Mouse (Mus musculus) neural tube, embryonic 11.5 days (tissue): ENCODE data around the gene Tec. TPM values are rescaled to one million over a fixed set of nuclear protein-coding genes. Genes with fewer than 3 reads are reported as not detected.

Experiments
- ATAC-seq: fragments of 200-750 bp; cut with Nextera tagmentation; 2 replicates; pipeline ENCODE4 v1.8.0; 2017; ENCODE audit warnings: moderate number of reproducible peaks, mild to moderate bottlenecking, moderate TSS enrichment, moderate library complexity; ENCODE audit not compliant: insufficient read depth, low FRiP score, low TSS enrichment
- DNase-seq: peaks from one replicate; pipeline ENCODE4 v3.0.0-alpha.2; 2015; ENCODE audit warnings: low spot score
- H3K27ac ChIP-seq: fragments of 300-500 bp; sonication (generic); 2 replicates; pipeline ENCODE4 v1.5.1; 2014; ENCODE audit warnings: low read depth, mild to moderate bottlenecking, low read length
- H3K27me3 ChIP-seq: fragments of 300-500 bp; sonication (generic); 2 replicates; pipeline ENCODE4 v1.6.1; 2014; ENCODE audit warnings: mild to moderate bottlenecking, low read length, mixed read lengths; ENCODE audit not compliant: control insufficient read depth, insufficient read depth
- H3K36me3 ChIP-seq: fragments of 300-500 bp; sonication (generic); 2 replicates; pipeline ENCODE4 v1.6.1; 2014; ENCODE audit warnings: mild to moderate bottlenecking, low read length, moderate library complexity, mixed read lengths; ENCODE audit not compliant: control insufficient read depth, insufficient read depth
- H3K4me1 ChIP-seq: fragments of 300-500 bp; sonication (generic); 2 replicates; pipeline ENCODE4 v1.6.1; 2014; ENCODE audit warnings: low read length, mixed read lengths; ENCODE audit not compliant: control insufficient read depth, insufficient read depth
- H3K4me2 ChIP-seq: fragments of 300-500 bp; sonication (generic); 2 replicates; pipeline ENCODE4 v1.6.1; 2014; ENCODE audit warnings: low read depth, mild to moderate bottlenecking, moderate library complexity
- H3K4me3 ChIP-seq: fragments of 300-500 bp; sonication (generic); 2 replicates; pipeline ENCODE4 v1.5.1; 2014; ENCODE audit warnings: low read depth, low read length
- H3K9ac ChIP-seq: fragments of 300-500 bp; sonication (generic); 2 replicates; pipeline ENCODE4 v1.6.1; 2014; ENCODE audit warnings: mild to moderate bottlenecking, low read length
- H3K9me3 ChIP-seq: fragments of 300-500 bp; sonication (generic); 2 replicates; pipeline ENCODE4 v1.6.1; 2016; ENCODE audit warnings: low read length; ENCODE audit not compliant: control insufficient read depth
- WGBS: fragments of 180-500 bp; shearing (Covaris S2); extraction: QIAGEN DNeasy Blood & Tissue Kit; methylation state at CpG from one replicate; pipeline ENCODE4 v1.1.7; 2014; 5-methylcytosine and 5-hydroxymethylcytosine counted together
- polyA plus RNA-seq: library from polyadenylated mRNA; unstranded; fragments of >200 nt; fragmentation: Nextera tagmentation; extraction: Ambion mirVana; gene quantifications from 2 replicates; pipeline ENCODE4 v1.2.1, GENCODE M21; 2014

Tec gene
- polyA plus RNA-seq, 1 experiment from 2014 or later: 7.8 TPM

DNA sequence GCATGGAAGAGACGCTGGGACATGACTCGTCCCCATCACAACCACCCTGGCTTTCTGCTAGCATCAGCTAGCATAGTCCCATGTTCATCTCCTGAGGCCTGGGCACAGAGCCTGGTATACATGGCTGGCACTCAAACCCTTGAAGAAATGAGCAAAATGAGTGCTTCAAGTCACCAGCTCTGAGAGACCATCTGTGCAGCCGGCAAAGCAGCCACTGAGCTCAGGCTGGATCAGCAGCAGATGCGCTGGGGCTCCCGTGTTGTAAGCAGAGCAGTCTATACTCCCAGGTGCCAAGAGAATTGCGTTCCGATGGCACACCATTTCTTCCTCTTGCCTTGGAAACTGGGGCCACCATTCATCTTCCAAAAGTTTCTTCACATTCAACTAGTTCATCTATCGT is 112.3 kb downstream of the Tec start:
- H3K9me3 ChIP-seq: no peaks in the 10 kb centered on the region
- H3K27me3 ChIP-seq: no peaks in the 10 kb centered on the region
- no peaks in the 10 kb centered on the region for H3K36me3 ChIP-seq
- no peaks in the 10 kb centered on the region for H3K4me1 ChIP-seq
- DNase-seq: no peak
- no peak for ATAC-seq
- no peak overlapping the region for H3K9ac ChIP-seq
- no peak overlapping the region for H3K4me2 ChIP-seq
- 90% methylated on average over 8 of the region's 8 CpGs for WGBS
- H3K4me3 ChIP-seq: no peak overlapping the region
- no peak overlapping the region for H3K27ac ChIP-seq

DNA sequence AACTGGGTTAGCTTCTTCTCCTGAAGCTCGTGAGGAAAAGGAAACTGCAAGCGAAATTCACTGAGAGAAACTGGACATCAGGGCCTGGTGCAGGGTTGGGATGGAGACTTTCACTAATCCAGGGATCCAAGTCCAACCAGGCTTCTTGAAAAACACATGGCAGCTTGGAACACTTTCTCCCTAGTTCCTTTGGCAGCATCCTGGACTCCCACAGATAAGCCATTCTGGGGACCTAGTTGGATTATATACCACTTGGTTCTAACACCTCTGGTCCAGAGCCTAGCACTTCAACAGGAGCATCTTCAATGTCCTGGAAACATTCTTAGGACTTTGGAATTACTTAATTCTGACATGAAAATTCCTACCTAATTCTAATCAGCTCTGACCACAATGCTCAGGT is 113.2 kb downstream of the Tec start:
- H3K9ac ChIP-seq: no peak overlapping the region
- no peaks in the 10 kb centered on the region for H3K27me3 ChIP-seq
- H3K4me2 ChIP-seq: no peak overlapping the region
- H3K4me3 ChIP-seq: no peak overlapping the region
- no peak overlapping the region for H3K27ac ChIP-seq
- no peaks in the 10 kb centered on the region for H3K36me3 ChIP-seq
- ATAC-seq (no peak), DNase-seq (no peak)
- no peaks in the 10 kb centered on the region for H3K4me1 ChIP-seq
- WGBS: 89% methylated on average over 2 of the region's 2 CpGs
- no peaks in the 10 kb centered on the region for H3K9me3 ChIP-seq

- no peaks in the 10 kb centered on the region for H3K36me3 ChIP-seq
- WGBS: 86% methylated on average over 5 of the region's 5 CpGs
- no peaks in the 10 kb centered on the region for H3K27me3 ChIP-seq
- H3K27ac ChIP-seq: no peak within 1 kb of the TSS
- no peak for DNase-seq
- no peaks in the 10 kb centered on the region for H3K4me1 ChIP-seq
- no peak for ATAC-seq
- no peak within 1 kb of the TSS for H3K4me2 ChIP-seq
- H3K9ac ChIP-seq: no peak within 1 kb of the TSS
- H3K9me3 ChIP-seq: no peaks in the 10 kb centered on the region
- no peak within 1 kb of the TSS for H3K4me3 ChIP-seq
These were observed 115.7 kb downstream of the Tec start, which contains the start of gene Txk for GRCm38 (mm10) chr5:72752585-72752984. TSS of gene Txk (minus strand) at chr5:72752777.

GRCm38 (mm10) chr5:72751056-72751758 is 117.1 kb downstream of the Tec start:
- Histone ChIP-seq H3K4me2 (no peak overlapping the region), H3K27me3 (no peaks in the 10 kb centered on the region), H3K4me3 (no peak overlapping the region), H3K9me3 (no peaks in the 10 kb centered on the region), H3K27ac (no peak overlapping the region), H3K36me3 (no peaks in the 10 kb centered on the region), H3K9ac (no peak overlapping the region), H3K4me1 (no peaks in the 10 kb centered on the region)
- DNase-seq (no peak), ATAC-seq (no peak)
- 82% methylated on average over 7 of the region's 7 CpGs for WGBS

- 88% methylated on average over 5 of the region's 5 CpGs for WGBS
- ATAC-seq: no peak
These were observed 118.1 kb downstream of the Tec start for GRCm38 (mm10) chr5:72750226-72750625.

DNA sequence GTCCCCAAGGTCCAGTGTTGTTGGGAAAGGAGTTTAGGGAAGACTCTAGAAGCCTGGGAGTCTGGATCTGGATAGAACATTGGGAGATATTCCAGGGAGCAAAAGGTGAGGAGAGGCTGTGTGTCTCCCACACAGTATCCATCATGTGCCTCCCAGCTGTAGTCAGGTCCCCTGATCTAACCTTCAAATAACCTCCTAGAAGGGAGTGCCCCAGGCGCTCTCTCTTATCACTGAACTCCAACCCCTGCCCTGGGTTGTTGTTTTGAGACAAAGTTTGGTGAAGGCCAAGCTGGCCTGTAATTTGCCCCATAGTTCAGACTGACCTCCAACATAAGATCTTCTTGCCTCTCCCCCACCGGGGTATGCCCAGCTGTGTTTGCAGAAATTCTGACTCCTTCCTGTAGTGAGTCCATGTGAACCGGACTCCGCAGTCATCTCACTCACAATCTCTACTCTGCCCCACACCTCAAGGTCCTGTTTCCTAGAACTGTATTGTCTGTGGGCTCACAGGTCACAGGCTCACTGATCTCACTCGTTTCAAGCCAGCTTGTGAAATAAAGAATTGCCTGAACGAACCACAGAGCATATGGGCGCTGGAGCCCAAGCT is 119.5 kb downstream of the Tec start:
- ATAC-seq: no peak

More at GRCm38 (mm10) chr5:72750226-72750625, 118.1 kb downstream of the Tec start:
- H3K4me1 ChIP-seq: no peaks in the 10 kb centered on the region
- H3K36me3 ChIP-seq: no peaks in the 10 kb centered on the region
- no peaks in the 10 kb centered on the region for H3K27me3 ChIP-seq
- H3K4me3 ChIP-seq: no peak overlapping the region
- H3K4me2 ChIP-seq: no peak overlapping the region
- H3K27ac ChIP-seq: no peak overlapping the region
- DNase-seq: no peak
- no peak overlapping the region for H3K9ac ChIP-seq
- no peaks in the 10 kb centered on the region for H3K9me3 ChIP-seq

GRCm38 (mm10) chr5:72747384-72747783 is 120.9 kb downstream of the Tec start:
- Histone ChIP-seq H3K4me2 (no peak overlapping the region), H3K36me3 (no peaks in the 10 kb centered on the region), H3K9ac (no peak overlapping the region), H3K4me1 (no peaks in the 10 kb centered on the region), H3K4me3 (no peak overlapping the region), H3K9me3 (no peaks in the 10 kb centered on the region), H3K27ac (no peak overlapping the region), H3K27me3 (no peaks in the 10 kb centered on the region)
- DNase-seq (no peak), ATAC-seq (no peak)
- WGBS: 86% methylated on average over 4 of the region's 4 CpGs

More for the DNA sequence above, 119.5 kb downstream of the Tec start:
- WGBS: 75% methylated on average over 7 of the region's 7 CpGs
- Histone ChIP-seq H3K4me3 (no peak overlapping the region), H3K4me2 (no peak overlapping the region), H3K36me3 (no peaks in the 10 kb centered on the region), H3K9ac (no peak overlapping the region), H3K9me3 (no peaks in the 10 kb centered on the region), H3K4me1 (no peaks in the 10 kb centered on the region), H3K27ac (no peak overlapping the region), H3K27me3 (no peaks in the 10 kb centered on the region)
- DNase-seq: no peak

GRCm38 (mm10) chr5:72746461-72746860 is 121.8 kb downstream of the Tec start:
- no peak overlapping the region for H3K4me2 ChIP-seq
- ATAC-seq: no peak
- no peaks in the 10 kb centered on the region for H3K27me3 ChIP-seq
- no peaks in the 10 kb centered on the region for H3K36me3 ChIP-seq
- H3K9me3 ChIP-seq: no peaks in the 10 kb centered on the region
- no peak overlapping the region for H3K9ac ChIP-seq
- H3K4me1 ChIP-seq: no peaks in the 10 kb centered on the region
- H3K4me3 ChIP-seq: no peak overlapping the region
- no peak overlapping the region for H3K27ac ChIP-seq
- DNase-seq: no peak
- WGBS: 86% methylated on average over 4 of the region's 4 CpGs

GRCm38 (mm10) chr5:72743103-72743502 is 125.2 kb downstream of the Tec start:
- ATAC-seq: no peak
- Histone ChIP-seq H3K27me3 (no peaks in the 10 kb centered on the region), H3K4me1 (no peaks in the 10 kb centered on the region), H3K9ac (no peak overlapping the region), H3K9me3 (no peaks in the 10 kb centered on the region), H3K36me3 (no peaks in the 10 kb centered on the region), H3K27ac (no peak overlapping the region), H3K4me3 (no peak overlapping the region), H3K4me2 (no peak overlapping the region)
- no peak for DNase-seq
- 86% methylated on average over 6 of the region's 6 CpGs for WGBS
